Mouse (Mus musculus) lung, postnatal 0 days (tissue): ENCODE results near the gene Sema4a. TPM values are rescaled to one million over a fixed set of nuclear protein-coding genes. Genes with fewer than 3 reads are reported as not detected.
A peak's percentile ranks its signal among the peaks of the same experiment; 100 is the strongest.

ENCODE experiments used
- ATAC-seq: fragments of 200-750 bp; cut with Nextera tagmentation; 2 replicates; pipeline ENCODE4 v1.8.0; 2017; ENCODE audit warnings: moderate library complexity
- DNase-seq: peaks from one replicate; pipeline ENCODE4 v3.0.0-alpha.2; 2016; ENCODE audit warnings: low spot score
- H3K27ac ChIP-seq: fragments of 300-500 bp; sonication (generic); 2 replicates; pipeline ENCODE4 v1.5.1; 2014; ENCODE audit warnings: antibody characterized with exemption, mild to moderate bottlenecking, low read length, mixed read lengths
- H3K27me3 ChIP-seq: fragments of 300-500 bp; sonication (generic); replicated peaks from 2 replicates; pipeline ENCODE4 v1.6.1; 2014; ENCODE audit warnings: low read length, mixed read lengths; ENCODE audit not compliant: insufficient read depth
- H3K36me3 ChIP-seq: fragments of 300-500 bp; sonication (generic); 2 replicates; pipeline ENCODE4 v1.6.1; 2014; ENCODE audit warnings: low read length, mixed read lengths; ENCODE audit not compliant: insufficient read depth
- H3K4me1 ChIP-seq: fragments of 300-500 bp; sonication (generic); 2 replicates; pipeline ENCODE4 v1.6.1; 2014; ENCODE audit warnings: antibody characterized with exemption, low read depth, low read length, mixed read lengths; ENCODE audit not compliant: insufficient read depth
- H3K4me2 ChIP-seq: fragments of 300-500 bp; sonication (generic); replicated peaks from 2 replicates; pipeline ENCODE4 v1.6.1; 2014; ENCODE audit warnings: low read depth, mild to moderate bottlenecking, low read length, moderate library complexity, mixed read lengths
- H3K4me3 ChIP-seq: fragments of 300-500 bp; sonication (generic); 2 replicates; pipeline ENCODE4 v1.5.1; 2014; ENCODE audit warnings: low read depth, low read length
- H3K9ac ChIP-seq: fragments of 300-500 bp; sonication (generic); replicated peaks from 2 replicates; pipeline ENCODE4 v1.6.1; 2014; ENCODE audit warnings: low read depth, mild to moderate bottlenecking
- H3K9me3 ChIP-seq: fragments of 300-500 bp; sonication (generic); 2 replicates; pipeline ENCODE4 v1.6.1; 2016; ENCODE audit warnings: low read length, mixed read lengths
- CTCF ChIP-seq: IDR thresholded peaks from 2 replicates; pipeline ENCODE4 v1.5.1; 2016; ENCODE audit warnings: antibody characterized with exemption, mild to moderate bottlenecking
- EP300 ChIP-seq: IDR thresholded peaks from 2 replicates; pipeline ENCODE4 v1.6.1; 2016; ENCODE audit warnings: antibody characterized with exemption, mild to moderate bottlenecking, control low read depth
- WGBS: fragments of 180-500 bp; shearing (Covaris S2); extraction: QIAGEN DNeasy Blood & Tissue Kit; methylation state at CpG from one replicate; pipeline ENCODE4 v1.1.7; 2014; 5-methylcytosine and 5-hydroxymethylcytosine counted together
- polyA plus RNA-seq: library from polyadenylated mRNA; unstranded; fragments of >200 nt; fragmentation: Nextera tagmentation; extraction: Ambion mirVana; gene quantifications from 2 replicates; pipeline ENCODE4 v1.2.1, GENCODE M21; 2015

Gene Sema4a
- 9.0 and 9.2 TPM in 2 replicates for polyA plus RNA-seq

- H3K4me2 ChIP-seq: no peak within 1 kb of the TSS
- no peak for TF ChIP-seq CTCF
- H3K27me3 ChIP-seq: no peaks in the 10 kb centered on the region
- H3K9ac ChIP-seq: no peak within 1 kb of the TSS
- H3K9me3 ChIP-seq: no peaks in the 10 kb centered on the region
- 25% methylated on average over 12 of the region's 12 CpGs for WGBS
- DNase-seq: no peak
- no peaks in the 10 kb centered on the region for H3K36me3 ChIP-seq
- H3K27ac ChIP-seq: no peak within 1 kb of the TSS
- H3K4me1 ChIP-seq: no peaks in the 10 kb centered on the region
- H3K4me3 ChIP-seq: no peak within 1 kb of the TSS
- peak; percentile 46; the same call in 1 of the 2 replicates for ATAC-seq
Observed at GRCm38 (mm10) chr3:88460983-88461696, at the start of gene Sema4a. TSS of gene Sema4a (minus strand) at chr3:88461182.

GRCm38 (mm10) chr3:88509692-88510420 is 48.9 kb upstream of the Sema4a start, which contains the start of gene Lmna:
TSS of gene Lmna (minus strand) at chr3:88509956.
- DNase-seq (peak; percentile 99), ATAC-seq (peak; percentile 97)
- peaks cover 31% of the 10 kb centered on the region for H3K4me1 ChIP-seq
- H3K9me3 ChIP-seq: no peaks in the 10 kb centered on the region
- peak within 1 kb of the TSS; percentile 26; the same call in 1 of the 2 replicates for H3K9ac ChIP-seq
- TF ChIP-seq CTCF: peak; percentile 68
- peak; percentile 93 for TF ChIP-seq EP300
- H3K27me3 ChIP-seq: no peaks in the 10 kb centered on the region
- peak within 1 kb of the TSS; percentile 32; the same call in 1 of the 2 replicates for H3K4me3 ChIP-seq
- WGBS: under 1% methylated on average over 29 of the region's 31 CpGs
- peak within 1 kb of the TSS; percentile 59 for H3K4me2 ChIP-seq
- no peaks in the 10 kb centered on the region for H3K36me3 ChIP-seq
- peak within 1 kb of the TSS; percentile 92 for H3K27ac ChIP-seq

- 52% methylated on average over 3 of the region's 3 CpGs for WGBS
Observed at GRCm38 (mm10) chr3:88509250-88509649, 48.3 kb upstream of the Sema4a start.

GRCm38 (mm10) chr3:88505765-88506164 is 44.8 kb upstream of the Sema4a start:
- Histone ChIP-seq H3K4me1 (peaks cover 20% of the 10 kb centered on the region; the same call in 1 of the 2 replicates), H3K9ac (no peak overlapping the region), H3K9me3 (no peaks in the 10 kb centered on the region), H3K27me3 (no peaks in the 10 kb centered on the region), H3K4me3 (no peak overlapping the region), H3K27ac (no peak overlapping the region), H3K36me3 (no peaks in the 10 kb centered on the region), H3K4me2 (no peak overlapping the region)
- WGBS: 46% methylated on average over 7 of the region's 7 CpGs
- ATAC-seq: no peak
- TF ChIP-seq CTCF (peak; percentile 17), EP300 (no peak)
- DNase-seq: no peak

More at GRCm38 (mm10) chr3:88509250-88509649, 48.3 kb upstream of the Sema4a start:
- ATAC-seq: no peak
- H3K4me3 ChIP-seq: peak overlapping the region; percentile 32; the same call in 1 of the 2 replicates
- H3K36me3 ChIP-seq: no peaks in the 10 kb centered on the region
- H3K9ac ChIP-seq: 0 out of 2 replicates have a peak overlapping the region, but pooled peaks have one; percentile 26
- no peaks in the 10 kb centered on the region for H3K27me3 ChIP-seq
- no peaks in the 10 kb centered on the region for H3K9me3 ChIP-seq
- H3K4me1 ChIP-seq: peaks cover 26% of the 10 kb centered on the region
- TF ChIP-seq CTCF (no peak), EP300 (no peak)
- peak; percentile 7 for DNase-seq
- H3K27ac ChIP-seq: peak overlapping the region; percentile 92
- peak overlapping the region; percentile 59 for H3K4me2 ChIP-seq

- WGBS: 58% methylated on average over 6 of the region's 6 CpGs
- no peak overlapping the region for H3K27ac ChIP-seq
- H3K9ac ChIP-seq: no peak overlapping the region
- no peaks in the 10 kb centered on the region for H3K27me3 ChIP-seq
- no peaks in the 10 kb centered on the region for H3K36me3 ChIP-seq
- TF ChIP-seq CTCF (no peak), EP300 (no peak)
- ATAC-seq (no peak), DNase-seq (no peak)
- H3K9me3 ChIP-seq: no peaks in the 10 kb centered on the region
- peaks cover 20% of the 10 kb centered on the region; the same call in 1 of the 2 replicates for H3K4me1 ChIP-seq
- H3K4me3 ChIP-seq: no peak overlapping the region
- H3K4me2 ChIP-seq: no peak overlapping the region
Observed at GRCm38 (mm10) chr3:88505081-88505480, 44.1 kb upstream of the Sema4a start.
